Mouse (Mus musculus) left cerebral cortex, postnatal 25 days (tissue): Measurements from ENCODE around the gene Polr3b. TPM values are rescaled to one million over a fixed set of nuclear protein-coding genes. Genes with fewer than 3 reads are reported as not detected.

Experiments
- DNase-seq, 2 experiments: peaks; one replicate each; pipeline ENCODE4 v3.0.0; 2022; ENCODE audit warnings: low spot score in 2 of 2, mixed read lengths in 1 of 2
- intact Hi-C: fragments of 180-260 bp; cut with DNase I; formaldehyde crosslinking; loops from one replicate; pipeline ENCODE4 v1.15.1; 2025
- total RNA-seq, 2 experiments: library from RNA; stranded (reverse); gene quantifications; 2 replicates each; pipeline ENCODE4 v1.2.3; 2021

The Polr3b gene
- total RNA-seq, 2 experiments from 2014 or later, result 13.0 to 14.2 TPM

GRCm38 (mm10) chr10:84608361-84608760, 13.7 kb upstream of the Polr3b start:
- intact Hi-C loops, result no loop called here
- no peak for DNase-seq

GRCm38 (mm10) chr10:84610324-84610723, 11.8 kb upstream of the Polr3b start:
- DNase-seq, result no peak
- intact Hi-C loops, result no loop called here

- no peak for DNase-seq
- intact Hi-C loops, result no loop called here
Observed at GRCm38 (mm10) chr10:84610783-84611182, 11.3 kb upstream of the Polr3b start.

GRCm38 (mm10) chr10:84611664-84612063, 10.4 kb upstream of the Polr3b start:
- no peak for DNase-seq
- intact Hi-C loops, result no loop called here

GRCm38 (mm10) chr10:84612281-84612680, 9.8 kb upstream of the Polr3b start:
- intact Hi-C loops, result no loop called here
- DNase-seq, result no peak

- DNase-seq, result no peak
Observed at GRCm38 (mm10) chr10:84613366-84613765, 8.7 kb upstream of the Polr3b start.

GRCm38 (mm10) chr10:84615076-84615475, 7.0 kb upstream of the Polr3b start:
- intact Hi-C loops, result no loop called here
- DNase-seq, result no peak

More at GRCm38 (mm10) chr10:84613366-84613765, 8.7 kb upstream of the Polr3b start:
- intact Hi-C loops, result no loop called here

GRCm38 (mm10) chr10:84631182-84631581, 9.1 kb downstream of the Polr3b start:
- DNase-seq, result no peak
- intact Hi-C loops, result no loop called here

GRCm38 (mm10) chr10:84632005-84632404, 9.9 kb downstream of the Polr3b start:
- intact Hi-C loops, result no loop called here
- no peak for DNase-seq

- intact Hi-C loops, result no loop called here
- no peak for DNase-seq
Observed at GRCm38 (mm10) chr10:84636656-84637055, 14.6 kb downstream of the Polr3b start.

- intact Hi-C loops, result no loop called here
- DNase-seq, result no peak
Observed at GRCm38 (mm10) chr10:84638382-84638781, 16.3 kb downstream of the Polr3b start.

- intact Hi-C loops, result no loop called here
- DNase-seq, result no peak
Observed at GRCm38 (mm10) chr10:84639525-84640287, 17.6 kb downstream of the Polr3b start.

GRCm38 (mm10) chr10:84640861-84641260, 18.8 kb downstream of the Polr3b start:
- intact Hi-C loops, result loop anchor here (1.0 kb wide), 1 partner anchor 404 kb away; no protein-coding TSS in a partner anchor
- DNase-seq, result no peak

GRCm38 (mm10) chr10:84641576-84641975, 19.5 kb downstream of the Polr3b start:
- peak in 1 of 2 experiments; percentile 33 for DNase-seq
- intact Hi-C loops, result loop anchor here (1.0 kb wide), 1 partner anchor 404 kb away; no protein-coding TSS in a partner anchor

GRCm38 (mm10) chr10:84645940-84646339, 23.8 kb downstream of the Polr3b start:
- intact Hi-C loops, result loop anchor here (1.0 to 5.0 kb wide), 4 partner anchors 131 to 341 kb away; partner anchors contain the start of gene Ric8b
- DNase-seq, result no peak

GRCm38 (mm10) chr10:84646506-84647102, 24.5 kb downstream of the Polr3b start:
- intact Hi-C loops, result loop anchor here (1.0 to 5.0 kb wide), 4 partner anchors 131 to 341 kb away; partner anchors contain the start of gene Ric8b
- DNase-seq, result peak; percentile 66 to 93

- intact Hi-C loops, result loop anchor here (2.0 to 5.0 kb wide), 3 partner anchors 130 to 340 kb away; partner anchors contain the start of gene Ric8b
Observed at GRCm38 (mm10) chr10:84647264-84647663, 25.2 kb downstream of the Polr3b start.

GRCm38 (mm10) chr10:84648911-84649310, 26.8 kb downstream of the Polr3b start:
- DNase-seq, result no peak
- intact Hi-C loops, result loop anchor here (5.0 kb wide), 2 partner anchors 128 to 338 kb away; no protein-coding TSS in a partner anchor

More at GRCm38 (mm10) chr10:84647264-84647663, 25.2 kb downstream of the Polr3b start:
- DNase-seq, result no peak

GRCm38 (mm10) chr10:84654029-84654428, 31.9 kb downstream of the Polr3b start:
- no peak for DNase-seq

GRCm38 (mm10) chr10:84654731-84655130, 32.6 kb downstream of the Polr3b start:
- DNase-seq, result no peak
- intact Hi-C loops, result no loop called here

More at GRCm38 (mm10) chr10:84654029-84654428, 31.9 kb downstream of the Polr3b start:
- intact Hi-C loops, result no loop called here
